Mouse (Mus musculus) retina, postnatal 7 days (tissue): ENCODE data around the gene Ifngr2.

Experiments
- DNase-seq: peaks from one replicate; pipeline ENCODE4 v3.0.0-alpha.2; 2012; ENCODE audit warnings: low read depth, low spot score

The Ifngr2 gene

GRCm38 (mm10) chr16:91536372-91536771 lies 10.5 kb upstream of the Ifngr2 start:
- DNase-seq: no peak

GRCm38 (mm10) chr16:91537065-91537464 lies 9.8 kb upstream of the Ifngr2 start:
- no peak for DNase-seq

GRCm38 (mm10) chr16:91538051-91538450 lies 8.8 kb upstream of the Ifngr2 start:
- no peak for DNase-seq

- DNase-seq: no peak
Observed at GRCm38 (mm10) chr16:91538513-91538912, 8.4 kb upstream of the Ifngr2 start.

- DNase-seq: no peak
Observed at GRCm38 (mm10) chr16:91541573-91542081, 5.2 kb upstream of the Ifngr2 start.

GRCm38 (mm10) chr16:91543619-91544018 lies 3.3 kb upstream of the Ifngr2 start:
- DNase-seq: no peak

GRCm38 (mm10) chr16:91545597-91546281 lies 1.1 kb upstream of the Ifngr2 start:
- DNase-seq: no peak

- DNase-seq: no peak
Observed at GRCm38 (mm10) chr16:91546391-91546835, 459 bp upstream of the Ifngr2 start.

GRCm38 (mm10) chr16:91547974-91548373 lies 1.1 kb downstream of the Ifngr2 start:
- DNase-seq: no peak

GRCm38 (mm10) chr16:91548586-91548985 lies 1.7 kb downstream of the Ifngr2 start:
- DNase-seq: no peak

GRCm38 (mm10) chr16:91548996-91549395 lies 2.1 kb downstream of the Ifngr2 start:
- DNase-seq: no peak

- no peak for DNase-seq
Observed at GRCm38 (mm10) chr16:91549616-91550015, 2.7 kb downstream of the Ifngr2 start.

- DNase-seq: no peak
Observed at GRCm38 (mm10) chr16:91551081-91551524, 4.2 kb downstream of the Ifngr2 start.

GRCm38 (mm10) chr16:91552072-91552471 lies 5.2 kb downstream of the Ifngr2 start:
- no peak for DNase-seq

GRCm38 (mm10) chr16:91553625-91554024 lies 6.8 kb downstream of the Ifngr2 start:
- no peak for DNase-seq

GRCm38 (mm10) chr16:91555017-91555605 lies 8.2 kb downstream of the Ifngr2 start:
- no peak for DNase-seq

GRCm38 (mm10) chr16:91556659-91557058 lies 9.8 kb downstream of the Ifngr2 start:
- no peak for DNase-seq

GRCm38 (mm10) chr16:91557214-91557613 lies 10.3 kb downstream of the Ifngr2 start:
- DNase-seq: no peak

- no peak for DNase-seq
Observed at GRCm38 (mm10) chr16:91557693-91558092, 10.8 kb downstream of the Ifngr2 start.

- DNase-seq: no peak
Observed at GRCm38 (mm10) chr16:91561099-91561498, 14.2 kb downstream of the Ifngr2 start.

- no peak for DNase-seq
Observed at GRCm38 (mm10) chr16:91561541-91562457, 14.9 kb downstream of the Ifngr2 start.
